Mouse (Mus musculus) left cerebral cortex, postnatal 14 days (tissue): ENCODE measurements around the gene Luzp1. TPM values are rescaled to one million over a fixed set of nuclear protein-coding genes. Genes with fewer than 3 reads are reported as not detected.

Experiments
- DNase-seq, 2 experiments: peaks; one replicate each; pipeline ENCODE4 v3.0.0; 2021 to 2022; ENCODE audit warnings: low spot score in 2 of 2, mixed read lengths in 1 of 2
- intact Hi-C: fragments of 180-260 bp; cut with DNase I; formaldehyde crosslinking; loops from one replicate; pipeline ENCODE4 v1.15.1; 2025
- long read RNA-seq, 2 experiments: library from polyadenylated mRNA; stranded (forward); transcript quantifications; one replicate each; pipeline ENCODE4 v2.0.0; 2021
- total RNA-seq, 2 experiments: library from RNA; stranded (reverse); gene quantifications; 2 replicates each; pipeline ENCODE4 v1.2.3; 2021

Luzp1 gene
- 10 to 100 TPM; 54.7 to 67.9 TPM for total RNA-seq
- long read RNA-seq, experiment 1, full-length matches to known transcripts, result 8 of 18 reads
- long read RNA-seq, experiment 1, partial matches to known transcripts, result 1 of 18 reads
- long read RNA-seq, experiment 1, other reads (novel, unspliced or antisense), result 9 of 18 reads
- long read RNA-seq, experiment 2, full-length matches to known transcripts, result 1 of 7 reads
- long read RNA-seq, experiment 2, partial matches to known transcripts, result 1 of 7 reads
- long read RNA-seq, experiment 2, other reads (novel, unspliced or antisense), result 5 of 7 reads

DNA sequence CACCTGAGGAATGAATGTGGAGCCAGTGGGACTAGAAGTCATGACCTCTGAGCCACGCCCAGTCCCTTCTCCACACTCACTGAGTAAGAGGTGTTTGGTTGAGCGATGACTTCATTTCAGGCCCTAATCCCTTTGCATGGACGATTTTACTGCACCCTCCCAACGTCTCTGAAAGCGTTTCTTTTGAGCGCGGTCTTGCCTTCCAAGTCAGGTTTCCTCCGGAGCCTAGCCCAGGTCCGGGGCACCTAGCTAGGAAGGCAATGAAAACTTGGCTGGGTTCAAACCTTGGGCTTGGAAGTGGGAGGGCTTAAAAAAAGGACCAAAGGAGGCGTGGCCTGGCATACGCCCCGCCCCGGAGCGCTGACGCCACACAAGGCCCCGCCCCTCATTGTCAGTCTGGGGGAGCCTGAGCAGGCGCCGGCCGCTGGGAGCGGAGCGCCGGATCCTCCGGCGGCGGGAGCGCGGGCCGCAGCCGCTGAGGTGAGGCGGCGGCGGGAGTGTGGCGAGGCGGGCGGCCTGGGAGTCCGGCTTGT, at the start of gene Luzp1:
TSS of gene Luzp1 (plus strand) at position 391 of the 533 bp plus-strand sequence.
- intact Hi-C loops, result no loop called here
- peak; percentile 92 to 94 for DNase-seq

DNA sequence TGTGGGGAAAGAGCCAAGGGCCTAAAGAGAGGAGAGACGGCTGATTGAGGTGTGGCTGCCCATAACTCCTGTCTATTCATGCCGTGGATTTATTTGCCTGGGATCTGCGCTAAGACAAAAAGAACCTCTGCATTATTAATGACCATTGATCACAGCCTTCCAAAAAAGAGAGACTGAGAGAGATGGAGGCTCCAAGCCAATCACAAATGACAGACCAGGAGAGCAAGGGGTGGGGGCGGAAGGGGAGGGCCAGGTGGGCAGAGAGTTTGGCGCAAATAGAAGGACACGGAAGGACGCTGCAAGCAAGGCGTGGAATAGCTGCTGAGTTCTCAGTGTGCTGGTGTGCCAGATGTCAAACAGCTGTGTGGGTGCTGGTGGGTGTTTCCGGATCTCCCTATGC, 46.3 kb upstream of the Luzp1 start, which contains the start of gene Htr1d:
TSS of gene Htr1d (plus strand) at position 301 of the 400 bp plus-strand sequence.
- DNase-seq, result no peak
- intact Hi-C loops, result no loop called here

DNA sequence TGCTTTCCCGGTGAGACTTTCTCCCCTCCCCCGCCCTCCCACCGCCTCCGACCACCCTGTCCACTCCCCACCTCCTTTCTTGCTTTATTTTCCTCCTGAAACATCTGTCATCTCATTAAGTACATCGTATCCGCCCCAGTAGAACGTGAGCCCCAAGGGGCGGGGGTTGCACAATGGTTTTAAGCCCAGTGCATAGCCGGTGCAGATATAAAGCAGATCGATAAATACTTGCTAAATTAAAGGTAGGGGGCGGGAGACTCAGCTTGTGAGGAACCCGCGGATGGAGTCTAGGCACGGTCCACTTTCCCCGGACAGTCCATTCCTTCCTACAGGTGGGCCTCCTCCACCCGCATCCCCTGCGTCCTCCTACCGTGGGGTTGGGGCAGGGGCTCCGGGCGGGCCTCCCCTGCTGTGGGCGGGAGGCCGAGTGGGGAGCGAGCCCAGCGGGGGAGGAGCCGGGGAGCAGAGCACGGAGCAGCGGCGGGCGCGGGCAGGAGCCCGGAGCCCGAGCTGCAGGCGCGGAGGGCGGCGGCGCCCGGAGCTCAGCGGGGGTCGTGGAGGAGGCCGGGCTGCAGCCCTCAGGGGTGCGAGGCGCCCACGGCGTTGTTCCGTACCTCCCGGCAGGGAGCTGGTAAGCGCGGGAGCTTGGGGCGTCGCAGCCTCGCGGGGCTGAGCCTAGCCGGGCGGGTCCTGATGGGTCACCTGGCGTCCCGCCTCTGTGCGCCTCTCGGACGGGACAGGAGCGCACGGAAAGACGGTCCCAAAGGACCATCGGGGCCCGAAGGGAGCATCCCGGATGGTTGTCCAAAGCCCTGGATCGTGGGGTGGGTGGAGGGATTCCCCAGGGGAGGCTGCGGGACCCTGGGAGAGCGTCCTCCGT, 45.2 kb upstream of the Luzp1 start:
- no peak for DNase-seq
- intact Hi-C loops, result no loop called here

DNA sequence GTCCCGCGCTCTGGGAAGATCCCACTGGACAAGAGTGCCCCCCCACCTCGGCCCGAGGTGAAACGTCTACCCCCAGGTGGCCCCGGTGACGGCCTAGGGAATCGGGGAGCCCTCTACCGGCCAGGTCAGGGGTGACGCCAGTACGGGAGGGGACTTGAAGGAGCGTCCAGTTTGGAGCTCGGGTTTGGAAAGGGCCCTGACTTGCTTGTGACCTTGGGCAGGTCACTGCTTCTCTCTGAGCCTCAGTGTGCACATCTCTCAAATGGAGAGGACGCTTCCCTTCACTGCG, 44.6 kb upstream of the Luzp1 start:
- no peak for DNase-seq
- intact Hi-C loops, result no loop called here

DNA sequence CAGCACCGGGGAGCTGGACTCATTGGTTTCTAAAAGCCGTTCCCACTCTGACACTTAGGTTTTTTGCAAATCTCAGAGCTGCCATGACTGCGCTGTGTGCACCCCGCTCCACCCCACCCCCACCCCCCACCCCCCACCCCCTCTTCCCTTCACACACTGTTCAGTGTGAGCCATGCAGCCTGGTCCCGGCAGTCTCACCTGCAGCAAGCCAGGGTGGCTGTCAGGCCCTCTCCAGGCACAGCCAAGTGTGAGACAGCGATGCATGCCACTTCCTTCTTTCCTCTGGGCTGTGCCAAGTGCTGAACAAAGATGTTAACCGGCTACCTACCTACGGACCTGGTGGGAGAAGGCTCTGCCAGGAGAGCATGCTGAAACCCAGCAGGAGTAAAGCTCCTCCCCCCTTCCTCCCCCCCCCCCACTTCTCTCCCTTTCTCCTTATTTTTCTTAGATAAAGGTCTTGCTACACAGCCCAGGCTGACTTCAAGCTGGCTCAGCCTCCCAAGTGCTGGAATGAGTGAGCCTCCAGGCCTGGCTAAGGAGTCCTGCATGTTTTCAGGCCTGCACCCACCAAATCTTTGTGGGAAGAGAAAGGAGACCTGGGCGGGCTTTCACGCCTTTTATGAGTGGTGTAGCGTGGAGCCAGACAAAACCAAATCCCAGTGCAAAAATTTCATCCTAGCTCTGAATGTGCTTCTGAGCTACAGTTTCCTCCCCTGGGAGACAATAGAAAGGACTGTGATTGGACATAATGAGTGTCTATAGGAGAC, 38.8 kb upstream of the Luzp1 start:
- intact Hi-C loops, result no loop called here
- DNase-seq, result no peak

DNA sequence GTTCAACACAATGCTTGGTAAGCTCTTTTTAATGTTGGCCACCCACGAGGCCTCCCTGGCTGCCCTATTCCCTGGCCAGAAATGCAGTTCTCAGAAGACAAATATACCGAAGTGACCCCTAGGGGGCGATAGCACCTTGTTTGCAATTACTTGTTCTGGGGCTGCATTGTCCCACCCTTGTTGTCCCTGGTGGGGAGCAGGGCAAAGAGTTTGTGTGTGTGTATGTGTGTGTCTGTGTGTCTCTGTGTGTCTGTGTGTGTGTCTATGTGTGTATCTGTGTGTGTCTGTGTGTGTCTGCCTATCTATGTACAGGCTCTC, 38.2 kb upstream of the Luzp1 start:
- intact Hi-C loops, result no loop called here
- DNase-seq, result peak; percentile 56 to 64

DNA sequence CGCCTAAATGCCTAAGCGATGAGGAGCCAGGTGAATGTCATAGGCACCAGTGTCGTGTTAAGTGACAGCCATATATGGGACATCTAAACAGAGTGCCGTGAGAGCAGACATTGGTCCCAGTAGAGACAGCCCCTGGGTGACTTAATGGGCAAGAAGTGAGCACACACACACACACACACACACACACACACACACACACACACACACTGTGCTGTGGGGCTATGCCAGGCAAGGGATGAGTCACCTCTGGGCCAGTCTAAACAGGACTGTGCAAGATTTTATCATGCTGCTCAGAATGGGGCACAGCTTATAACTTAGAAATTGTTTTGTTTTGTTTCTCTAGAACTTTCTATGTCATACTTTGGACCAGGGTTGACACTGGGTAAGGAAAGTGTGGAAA, 35.5 kb upstream of the Luzp1 start:
- intact Hi-C loops, result no loop called here

DNA sequence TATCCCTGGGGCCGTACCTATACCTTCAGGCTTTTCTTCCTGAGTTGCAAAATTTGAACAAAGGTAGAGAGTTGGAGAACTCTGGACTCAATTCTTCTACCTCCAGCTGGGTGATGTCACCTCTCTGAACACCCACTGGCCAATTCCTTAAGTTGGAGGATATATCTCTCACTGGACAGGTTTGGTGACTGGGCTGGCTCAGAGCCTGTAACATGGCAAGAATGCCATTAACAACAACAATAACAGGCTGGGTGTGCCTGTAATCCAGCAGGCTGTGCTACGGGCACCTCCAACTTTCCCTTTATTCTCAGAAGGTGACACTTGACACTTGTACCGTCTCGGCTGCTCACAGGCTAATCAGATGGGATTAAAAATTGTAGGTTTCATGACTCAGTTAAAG, 30.5 kb upstream of the Luzp1 start:
- intact Hi-C loops, result no loop called here
- no peak for DNase-seq

More for the DNA sequence above, 35.5 kb upstream of the Luzp1 start:
- no peak for DNase-seq

DNA sequence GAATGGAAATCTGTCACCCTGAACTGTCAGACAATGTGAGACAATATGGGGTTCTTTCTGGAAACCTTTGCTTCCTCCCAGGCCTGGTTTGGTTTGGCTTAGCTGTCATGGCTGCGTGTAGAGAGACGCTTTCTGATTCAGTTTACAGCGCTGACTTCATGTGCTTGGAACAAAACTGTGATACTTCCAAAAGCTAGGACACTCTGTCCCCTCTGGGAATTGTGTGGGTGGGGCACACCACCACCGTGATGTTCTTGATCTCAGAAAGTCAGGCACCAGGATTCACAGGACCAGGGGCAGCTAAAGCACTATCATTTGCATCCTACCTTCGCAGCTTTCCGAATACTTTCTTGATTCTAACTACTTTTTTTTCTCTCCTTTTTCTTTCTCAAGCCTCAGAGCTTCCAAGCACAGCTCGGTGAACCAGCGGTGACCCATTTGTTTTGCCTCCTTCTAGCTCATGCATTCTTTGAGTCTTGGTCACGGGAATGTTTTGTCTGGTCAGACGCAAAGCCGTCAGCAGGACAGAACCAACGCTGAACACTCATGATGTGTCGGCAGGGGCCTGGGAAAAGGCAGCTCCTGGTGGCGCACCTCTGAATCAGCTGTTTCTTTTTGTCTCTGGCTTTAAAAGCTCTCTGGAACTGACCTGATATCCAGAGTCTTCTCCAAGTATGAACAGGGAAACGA, 28.1 kb upstream of the Luzp1 start:
- no peak for DNase-seq
- intact Hi-C loops, result no loop called here

DNA sequence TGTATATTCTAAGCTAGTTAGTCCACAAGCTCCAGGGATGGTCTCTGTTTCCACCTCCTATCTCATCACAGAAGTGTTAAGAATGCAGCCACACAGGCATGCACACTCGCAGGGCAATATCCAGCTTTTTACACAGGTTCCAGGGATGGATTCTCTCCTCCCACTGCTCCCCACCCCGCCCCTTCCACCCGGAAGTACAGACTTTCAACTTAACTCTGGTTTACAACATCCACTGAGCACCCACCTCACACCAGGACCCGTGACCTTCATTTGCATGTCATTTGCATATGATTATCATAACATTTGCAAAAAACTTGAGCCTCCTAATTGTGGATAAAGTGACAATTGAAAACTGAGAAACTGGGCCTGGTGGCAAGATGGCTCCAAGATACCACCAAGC, 25.0 kb upstream of the Luzp1 start:
- DNase-seq, result no peak
- intact Hi-C loops, result no loop called here

DNA sequence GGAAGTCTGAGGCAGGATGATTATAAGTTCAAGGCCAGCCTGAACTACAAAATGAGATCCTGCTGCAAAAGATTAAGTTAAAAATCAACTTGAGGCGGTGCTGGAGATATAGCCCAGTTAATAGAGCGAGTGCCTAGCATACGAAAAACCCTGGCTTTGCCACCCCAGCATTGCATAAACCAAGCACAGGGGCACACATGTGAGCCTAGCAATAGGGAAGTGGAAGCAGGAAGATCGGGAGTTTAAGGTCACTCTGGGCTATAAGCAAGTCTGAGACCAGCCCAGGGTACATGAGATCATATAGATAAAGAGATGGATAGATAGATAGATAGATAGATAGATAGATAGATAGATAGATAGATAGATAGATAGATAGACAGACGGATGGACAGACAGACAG, 19.8 kb upstream of the Luzp1 start:
- intact Hi-C loops, result no loop called here
- no peak for DNase-seq

DNA sequence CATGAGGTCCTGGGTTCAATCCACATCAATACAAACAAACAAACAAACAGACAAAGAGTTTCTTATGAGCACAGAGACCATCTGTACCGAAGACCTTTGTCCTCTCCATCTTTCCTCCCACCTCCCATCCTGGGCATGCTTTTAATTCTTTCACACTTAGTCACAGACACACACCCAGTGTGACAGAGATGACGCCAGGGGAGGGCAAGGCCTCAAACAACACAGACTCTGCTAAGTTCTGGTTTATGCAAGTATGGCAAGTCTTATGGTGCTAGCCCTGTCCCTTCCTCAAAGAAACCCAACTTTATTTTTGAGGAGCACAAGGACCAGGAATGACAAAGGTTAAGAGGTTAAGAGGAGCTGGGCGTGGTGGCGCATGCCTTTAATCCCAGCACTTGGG, 19.3 kb upstream of the Luzp1 start:
- intact Hi-C loops, result no loop called here
- no peak for DNase-seq

DNA sequence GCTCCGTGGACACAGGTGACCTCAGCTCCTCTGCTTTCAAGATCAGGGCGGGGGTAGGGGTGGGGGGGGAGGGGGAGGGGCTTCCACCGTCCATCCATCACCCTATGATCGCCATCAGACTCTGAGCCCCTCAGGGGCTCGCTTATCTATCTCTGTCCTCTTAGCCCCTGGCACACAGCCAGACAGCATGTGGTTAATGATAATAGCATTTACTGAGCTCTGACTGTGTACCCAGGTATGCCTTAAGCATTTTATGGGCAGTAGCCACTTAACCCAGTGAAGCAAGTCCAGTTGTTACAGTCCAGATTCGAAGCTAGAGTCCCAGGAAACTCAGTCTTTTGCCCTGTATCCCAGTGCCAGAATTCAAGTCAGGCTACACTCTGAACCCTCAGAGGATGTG, 18.0 kb upstream of the Luzp1 start:
- intact Hi-C loops, result no loop called here
- DNase-seq, result no peak

DNA sequence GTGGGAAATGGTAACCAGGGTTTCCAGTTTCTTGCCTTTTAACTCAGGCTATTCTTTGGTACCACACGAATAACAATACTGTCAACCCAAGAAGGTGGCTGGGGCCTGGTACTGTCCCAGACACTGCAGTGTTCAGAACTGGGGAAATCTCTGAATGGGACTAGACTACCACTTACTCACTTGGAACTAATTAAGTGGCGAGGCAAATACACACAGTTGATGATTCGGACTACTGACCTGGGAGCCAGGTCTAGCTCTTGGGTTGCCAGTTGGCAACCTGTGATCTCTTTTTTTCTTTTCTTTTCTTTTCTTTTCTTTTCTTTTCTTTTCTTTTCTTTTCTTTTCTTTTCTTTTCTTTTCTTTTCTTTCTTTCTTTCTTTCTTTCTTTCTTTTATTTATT, 17.3 kb upstream of the Luzp1 start:
- no peak for DNase-seq
- intact Hi-C loops, result no loop called here

DNA sequence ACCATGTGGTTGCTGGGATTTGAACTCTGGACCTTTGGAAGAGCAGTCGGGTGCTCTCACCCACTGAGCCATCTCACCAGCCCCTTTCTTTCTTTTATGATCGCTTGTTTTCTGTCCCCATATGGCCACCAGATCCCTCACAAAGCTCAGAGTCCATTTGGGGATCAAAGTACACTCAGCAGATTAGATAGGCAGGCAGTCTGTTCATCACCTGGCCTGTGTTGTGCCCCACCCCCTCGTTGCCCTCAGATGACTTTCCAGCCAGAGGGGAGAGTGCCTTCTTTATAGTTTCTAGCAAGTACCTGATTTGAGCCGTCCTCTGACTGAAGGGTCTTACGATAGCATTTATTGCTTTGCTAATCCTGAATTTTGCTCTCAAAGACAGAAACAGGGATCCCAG, 16.8 kb upstream of the Luzp1 start:
- intact Hi-C loops, result no loop called here
- no peak for DNase-seq

DNA sequence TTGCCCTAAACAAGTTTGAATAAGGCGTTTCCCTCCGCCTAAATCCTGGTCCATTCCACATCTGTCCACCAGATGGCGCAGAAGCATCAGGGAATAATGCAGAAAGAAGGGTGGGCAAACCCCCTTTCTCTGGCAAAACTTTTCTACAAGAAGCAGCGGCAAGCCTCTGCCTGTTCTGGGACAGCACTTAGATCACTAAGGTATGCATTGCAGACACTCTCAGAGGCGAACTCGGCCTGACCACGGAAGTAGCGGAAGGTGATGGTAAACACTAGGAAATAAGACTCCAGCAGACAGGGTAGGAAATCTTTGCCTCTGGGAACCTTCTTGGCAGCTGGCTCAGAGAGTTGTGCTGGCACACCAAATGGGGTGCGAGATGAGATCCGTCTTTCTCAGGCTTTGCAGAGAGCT, 14.7 kb upstream of the Luzp1 start:
- intact Hi-C loops, result loop anchor here (1.0 to 2.0 kb wide), 2 partner anchors 71 to 166 kb away; no protein-coding TSS in a partner anchor
- DNase-seq, result peak; percentile 82 to 88

DNA sequence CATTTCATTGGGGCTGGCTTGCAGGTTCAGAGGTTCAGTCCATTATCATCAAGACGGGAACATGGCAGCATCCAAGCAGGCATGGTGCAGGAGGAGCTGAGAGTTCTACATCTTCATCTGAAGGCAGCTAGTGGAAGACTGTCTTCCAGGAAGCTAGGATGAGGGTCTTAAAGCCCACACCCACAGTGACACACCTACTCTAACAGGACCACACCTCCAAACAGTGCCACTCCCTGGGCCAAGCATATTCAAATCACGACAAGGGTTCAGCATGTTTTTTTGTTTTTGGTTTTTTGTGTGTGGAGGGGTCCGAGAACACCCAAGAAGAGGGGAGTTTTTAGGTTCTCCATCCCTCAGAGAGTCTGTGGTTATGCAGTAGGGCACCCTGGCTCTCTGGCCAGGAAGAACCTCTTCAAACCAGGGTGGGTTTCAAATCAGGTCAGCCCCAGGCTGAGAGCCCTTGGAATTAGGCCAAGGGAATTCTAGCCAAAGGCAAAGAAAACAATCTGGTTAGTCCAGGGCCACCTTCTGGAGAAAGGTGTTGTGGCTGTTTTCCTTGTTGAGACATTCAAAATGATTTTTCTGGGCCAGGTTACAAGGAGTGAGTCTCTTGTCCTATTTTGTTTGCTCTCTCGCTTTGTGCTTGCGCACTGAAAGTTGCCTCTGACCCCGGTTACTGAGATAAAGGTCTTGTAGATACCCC, 12.9 kb upstream of the Luzp1 start:
- DNase-seq, result no peak
- intact Hi-C loops, result no loop called here

DNA sequence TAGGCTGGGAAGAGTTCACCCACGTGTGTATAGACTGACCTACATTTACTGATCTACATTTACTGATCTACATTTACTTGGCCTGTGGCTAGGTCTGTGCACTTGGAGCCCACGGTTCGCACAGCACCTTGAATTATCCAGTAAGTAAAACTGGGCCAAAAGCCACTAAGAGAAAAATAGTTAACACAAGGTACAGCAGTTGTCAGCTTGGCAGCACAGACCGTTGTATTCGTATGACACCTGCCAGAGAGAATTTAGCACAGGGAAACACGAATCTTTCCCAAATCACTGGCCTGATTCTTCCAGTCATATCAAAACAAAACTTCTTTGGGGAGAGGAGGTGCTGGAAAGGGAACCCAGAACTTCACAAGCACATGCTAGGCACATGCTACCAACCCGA, 11.3 kb upstream of the Luzp1 start:
- intact Hi-C loops, result no loop called here

DNA sequence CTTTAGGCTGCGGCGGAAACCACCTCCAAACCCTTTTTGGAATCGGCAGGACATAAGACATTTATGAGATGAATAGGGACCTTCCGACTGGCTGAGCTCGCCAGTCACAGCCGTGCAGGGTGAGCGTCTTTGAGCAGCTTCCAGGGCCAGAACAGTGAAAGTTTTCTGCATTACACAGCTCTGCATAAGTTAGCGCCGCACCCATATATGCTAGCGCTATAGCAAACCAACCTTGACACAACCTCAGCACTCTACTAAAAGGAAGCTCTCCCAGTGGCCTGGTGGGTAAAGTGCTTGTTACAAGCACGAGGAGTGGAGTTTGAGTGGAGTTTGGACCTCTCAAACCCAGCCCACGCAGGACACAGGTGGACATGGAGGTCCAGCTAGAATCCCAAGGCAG, 10.4 kb upstream of the Luzp1 start:
- intact Hi-C loops, result no loop called here

More for the DNA sequence above, 11.3 kb upstream of the Luzp1 start:
- DNase-seq, result no peak

More for the DNA sequence above, 10.4 kb upstream of the Luzp1 start:
- no peak for DNase-seq
